Mouse (Mus musculus) myocyte (in vitro differentiated cells): ENCODE results near the gene Fermt2. TPM values are rescaled to one million over a fixed set of nuclear protein-coding genes. Genes with fewer than 3 reads are reported as not detected.

Source experiments
- H3K27me3 ChIP-seq: one replicate; pipeline ENCODE4 v1.6.1; 2011; ENCODE audit not compliant: control insufficient read depth, insufficient read depth, insufficient read length
- H3K36me3 ChIP-seq: one replicate; pipeline ENCODE4 v1.6.1; 2011; ENCODE audit not compliant: control insufficient read depth, insufficient read depth
- H3K4me2 ChIP-seq: one replicate; pipeline ENCODE4 v1.6.1; 2011; ENCODE audit warnings: low read depth, control low read depth
- H3K4me3 ChIP-seq: one replicate; pipeline ENCODE4 v1.5.1; 2011; ENCODE audit warnings: mild to moderate bottlenecking, control low read depth, moderate library complexity
- H3K79me2 ChIP-seq: one replicate; pipeline ENCODE4 v1.6.1; 2011; ENCODE audit not compliant: control insufficient read depth, insufficient read depth
- H3ac ChIP-seq: one replicate; pipeline ENCODE4 v1.6.1; 2011; ENCODE audit not compliant: control insufficient read depth, insufficient read length
- CEBPB ChIP-seq: IDR thresholded peaks from 2 replicates; pipeline ENCODE4 v1.6.1; 2011; ENCODE audit warnings: mild to moderate bottlenecking, moderate library complexity; ENCODE audit not compliant: poor library complexity, insufficient read depth, severe bottlenecking
- E2F4 ChIP-seq: IDR thresholded peaks from one replicate; pipeline ENCODE4 v1.6.1; 2011; ENCODE audit warnings: mild to moderate bottlenecking, control low read depth, moderate library complexity; ENCODE audit not compliant: insufficient read depth
- MAX ChIP-seq: IDR thresholded peaks from one replicate; pipeline ENCODE4 v1.6.1; 2011; ENCODE audit warnings: low read depth, mild to moderate bottlenecking, control low read depth
- MYOG ChIP-seq, 3 experiments: IDR thresholded peaks; one replicate each; pipeline ENCODE4 v1.6.1; 2011; ENCODE audit warnings: control low read depth in 2 of 3, low read depth in 2 of 3, mild to moderate bottlenecking in 2 of 3; ENCODE audit not compliant: insufficient read length in 2 of 3, control insufficient read depth in 1 of 3, insufficient read depth in 1 of 3
- POLR2A ChIP-seq: IDR thresholded peaks from one replicate; pipeline ENCODE4 v1.6.1; 2011; ENCODE audit warnings: low read depth, mild to moderate bottlenecking, control low read depth, moderate library complexity; ENCODE audit not compliant: insufficient read length
- POLR2AphosphoS2 ChIP-seq: IDR thresholded peaks from one replicate; pipeline ENCODE4 v1.6.1; 2011; ENCODE audit warnings: low read depth, control low read depth; ENCODE audit not compliant: insufficient read length
- REST ChIP-seq: IDR thresholded peaks from one replicate; pipeline ENCODE4 v1.6.1; 2011; ENCODE audit warnings: mild to moderate bottlenecking, control low read depth, moderate library complexity; ENCODE audit not compliant: insufficient read depth, insufficient read length
- SRF ChIP-seq: IDR thresholded peaks from one replicate; pipeline ENCODE4 v1.6.1; 2011; ENCODE audit warnings: low read depth; ENCODE audit not compliant: control insufficient read depth, insufficient read length
- TCF12 ChIP-seq: IDR thresholded peaks from one replicate; pipeline ENCODE4 v1.6.1; 2011; ENCODE audit warnings: mild to moderate bottlenecking, control low read depth; ENCODE audit not compliant: poor library complexity, insufficient read depth, severe bottlenecking
- TCF3 ChIP-seq: IDR thresholded peaks from one replicate; pipeline ENCODE4 v1.6.1; 2011; ENCODE audit warnings: low read depth, control low read depth; ENCODE audit not compliant: insufficient read length
- USF1 ChIP-seq: IDR thresholded peaks from one replicate; pipeline ENCODE4 v1.6.1; 2011; ENCODE audit warnings: low read depth, mild to moderate bottlenecking, control low read depth, moderate library complexity
- polyA plus RNA-seq: library from polyadenylated mRNA; unstranded; fragments of >200 nt; fragmentation: generic; extraction: Trizol; gene quantifications from one replicate; pipeline ENCODE4 v1.2.1, GENCODE M21; 2012; ENCODE audit warnings: missing spikeins

Fermt2 gene
- polyA plus RNA-seq, 1 experiment, result 37.9 TPM

DNA sequence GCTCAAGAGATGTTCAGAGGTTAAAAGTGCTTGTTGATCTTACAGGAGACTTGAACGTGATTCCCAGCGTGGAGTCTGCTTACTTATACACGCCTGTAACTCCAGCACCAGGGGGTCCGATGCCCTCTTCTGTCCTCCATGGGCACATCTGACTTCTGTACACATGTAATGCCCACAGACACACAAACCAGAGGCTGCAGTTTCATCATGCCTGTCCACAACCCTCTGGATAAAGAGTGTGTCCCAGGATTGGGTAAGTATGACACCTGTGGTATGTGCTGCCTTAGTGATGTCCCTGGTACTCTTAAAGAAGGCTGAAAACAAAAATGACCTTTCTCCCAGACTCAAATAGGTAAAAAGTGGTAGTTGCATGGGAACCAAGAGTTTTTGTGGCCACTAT is 110.6 kb downstream of the Fermt2 start:
- Histone ChIP-seq H3K79me2 (no peaks in the 10 kb centered on the region), H3K4me2 (no peak overlapping the region), H3K36me3 (no peaks in the 10 kb centered on the region), H3K4me3 (no peak overlapping the region), H3ac (no peak overlapping the region), H3K27me3 (peaks cover 6% of the 10 kb centered on the region)
- no peak for TF ChIP-seq MAX
- no peak for TF ChIP-seq REST
- no peak for TF ChIP-seq POLR2A
- TF ChIP-seq USF1, result no peak
- TF ChIP-seq TCF3, result no peak
- no peak for TF ChIP-seq SRF
- no peak for TF ChIP-seq POLR2AphosphoS2
- no peak for TF ChIP-seq TCF12
- TF ChIP-seq E2F4, result no peak
- no peak for TF ChIP-seq CEBPB

- no peak overlapping the region for H3K4me3 ChIP-seq
- H3ac ChIP-seq, result no peak overlapping the region
- no peak for TF ChIP-seq SRF
- TF ChIP-seq CEBPB, result no peak
Measured at GRCm38 (mm10) chr14:45418553-45418952, 111.4 kb downstream of the Fermt2 start.

GRCm38 (mm10) chr14:45416265-45416664 is 113.7 kb downstream of the Fermt2 start:
- TF ChIP-seq POLR2AphosphoS2, result no peak
- TF ChIP-seq E2F4, result no peak
- no peak for TF ChIP-seq TCF12
- no peak for TF ChIP-seq POLR2A
- no peak for TF ChIP-seq MYOG (IDR thresholded peaks at IDR 0.05; ENCODE audit: control insufficient read depth in 1 of 3, insufficient read depth in 1 of 3, insufficient read length in 2 of 3, low read depth in 2 of 3)
- TF ChIP-seq CEBPB, result no peak
- no peak for TF ChIP-seq USF1
- Histone ChIP-seq H3K4me3 (no peak overlapping the region), H3K36me3 (no peaks in the 10 kb centered on the region), H3K4me2 (no peak overlapping the region), H3K27me3 (peaks cover 15% of the 10 kb centered on the region), H3K79me2 (no peaks in the 10 kb centered on the region), H3ac (no peak overlapping the region)

More at GRCm38 (mm10) chr14:45418553-45418952, 111.4 kb downstream of the Fermt2 start:
- Histone ChIP-seq H3K4me2 (no peak overlapping the region), H3K27me3 (peaks cover 6% of the 10 kb centered on the region), H3K79me2 (no peaks in the 10 kb centered on the region), H3K36me3 (no peaks in the 10 kb centered on the region)

Other genes starting within 250 kb of the Fermt2 start
- gene Ero1l, start 211.3 kb downstream of the Fermt2 start, polyA plus RNA-seq, result 43.5 TPM
- 72.7 TPM for gene Psmc6, start 200.3 kb downstream of the Fermt2 start, polyA plus RNA-seq
- 6.3 TPM for gene Styx, start 179.0 kb downstream of the Fermt2 start, polyA plus RNA-seq
- 33.9 TPM for gene Gnpnat1, start 125.2 kb downstream of the Fermt2 start, polyA plus RNA-seq
- gene Ddhd1, start 128.0 kb upstream of the Fermt2 start, polyA plus RNA-seq, result 5.5 TPM